Mouse (Mus musculus) thymus, adult 2 months (tissue): ENCODE measurements around the gene Cd5.

Experiments used
- CTCF ChIP-seq: fragments of 200-500 bp; IDR thresholded peaks from 2 replicates; pipeline ENCODE4 v1.5.1; 2012; ENCODE audit warnings: mild to moderate bottlenecking, control low read depth, low read length, moderate library complexity, borderline replicate concordance; ENCODE audit not compliant: control insufficient read depth, poor library complexity, insufficient read depth; ENCODE audit errors: extremely low read depth
- POLR2A ChIP-seq: fragments of 200-500 bp; IDR thresholded peaks from 2 replicates; pipeline ENCODE4 v1.6.1; 2012; ENCODE audit warnings: mild to moderate bottlenecking, low read length, control low read depth, moderate library complexity; ENCODE audit not compliant: control insufficient read depth, poor library complexity, insufficient read depth; ENCODE audit errors: extremely low read depth

DNA sequence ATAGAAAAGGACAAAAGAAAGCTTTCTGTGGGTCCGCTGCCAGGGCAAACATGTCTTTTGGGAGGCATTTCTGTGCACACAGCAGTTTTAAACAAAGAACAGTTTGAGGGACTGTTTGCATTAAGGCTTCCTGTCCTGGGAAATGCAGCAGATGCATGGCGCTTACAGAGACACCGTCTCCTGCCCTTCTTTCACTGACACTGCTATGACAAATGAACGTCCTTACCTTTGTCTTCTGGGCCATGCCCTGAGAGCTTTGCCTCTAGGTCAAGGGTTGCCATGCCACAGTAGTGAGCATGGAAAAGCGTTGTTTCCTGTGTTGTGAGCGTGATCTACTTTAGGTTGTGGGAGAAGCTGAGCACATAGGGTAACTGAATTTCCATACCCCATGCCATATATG lies 19.9 kb upstream of the Cd5 start:
- no peak for TF ChIP-seq POLR2A
- TF ChIP-seq CTCF: no peak
